Mouse (Mus musculus) olfactory bulb, adult 2 months (tissue): ENCODE measurements at regions not wholly inside any gene's neighbourhood (a gene's known extent, or its start where the extent isn't known, plus 50 kb on each side); places are given as distances from the start of the nearest gene placed in this dataset.

ENCODE experiments used
- H3K27ac ChIP-seq: fragments of 200-500 bp; 2 replicates; pipeline ENCODE4 v1.5.1; 2012; ENCODE audit warnings: low read depth, low read length; ENCODE audit not compliant: insufficient read depth
- H3K4me1 ChIP-seq: fragments of 200-500 bp; 2 replicates; pipeline ENCODE4 v1.6.1; 2012; ENCODE audit warnings: low read length; ENCODE audit not compliant: control insufficient read depth, insufficient read depth
- H3K4me3 ChIP-seq: fragments of 200-500 bp; 2 replicates; pipeline ENCODE4 v1.5.1; 2012; ENCODE audit warnings: mild to moderate bottlenecking, low read depth, low read length, moderate library complexity; ENCODE audit not compliant: insufficient read depth
- CTCF ChIP-seq: fragments of 200-500 bp; IDR thresholded peaks from 2 replicates; pipeline ENCODE4 v1.5.1; 2012; ENCODE audit warnings: low read depth, mild to moderate bottlenecking, low read length, moderate library complexity; ENCODE audit not compliant: insufficient read depth
- POLR2A ChIP-seq: fragments of 200-500 bp; IDR thresholded peaks from 2 replicates; pipeline ENCODE4 v1.6.1; 2012; ENCODE audit warnings: mild to moderate bottlenecking, low read depth, low read length, moderate library complexity; ENCODE audit not compliant: insufficient read depth
- WGBS: fragments of 180-500 bp; shearing (Covaris S2); methylation state at CpG from one replicate; pipeline ENCODE4 v1.1.7; 2018; 5-methylcytosine and 5-hydroxymethylcytosine counted together

DNA sequence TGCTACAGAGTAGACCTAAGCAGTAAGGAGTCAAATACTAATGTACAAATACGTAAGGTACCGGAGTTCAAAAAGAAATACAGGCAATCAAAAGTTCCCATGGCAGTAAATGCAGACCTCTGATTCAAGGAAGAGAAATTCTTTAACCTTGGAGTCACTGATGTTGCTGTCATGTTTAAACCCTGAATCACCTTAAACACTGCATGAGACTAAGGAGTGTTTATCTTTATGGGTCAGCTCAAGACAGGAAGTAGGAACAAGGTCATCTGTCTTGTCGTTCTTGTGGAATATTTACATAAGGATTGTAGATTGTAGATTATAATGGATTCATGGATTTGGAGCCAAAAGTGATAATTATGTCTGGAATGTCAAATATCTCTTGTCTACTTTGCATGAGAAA lies 1708.7 kb upstream of the Slc10a2 start:
- no peaks in the 10 kb centered on the region for H3K4me1 ChIP-seq
- WGBS: 85% methylated on average over 3 of the region's 3 CpGs
- no peak overlapping the region for H3K27ac ChIP-seq
- TF ChIP-seq CTCF (no peak), POLR2A (no peak)
- no peak overlapping the region for H3K4me3 ChIP-seq

GRCm38 (mm10) chr8:6807116-6807515 lies 1702.0 kb upstream of the Slc10a2 start:
- Histone ChIP-seq H3K4me1 (no peaks in the 10 kb centered on the region), H3K4me3 (no peak overlapping the region), H3K27ac (no peak overlapping the region)
- WGBS: 62% methylated on average over 2 of the region's 2 CpGs
- TF ChIP-seq POLR2A (no peak), CTCF (no peak)

DNA sequence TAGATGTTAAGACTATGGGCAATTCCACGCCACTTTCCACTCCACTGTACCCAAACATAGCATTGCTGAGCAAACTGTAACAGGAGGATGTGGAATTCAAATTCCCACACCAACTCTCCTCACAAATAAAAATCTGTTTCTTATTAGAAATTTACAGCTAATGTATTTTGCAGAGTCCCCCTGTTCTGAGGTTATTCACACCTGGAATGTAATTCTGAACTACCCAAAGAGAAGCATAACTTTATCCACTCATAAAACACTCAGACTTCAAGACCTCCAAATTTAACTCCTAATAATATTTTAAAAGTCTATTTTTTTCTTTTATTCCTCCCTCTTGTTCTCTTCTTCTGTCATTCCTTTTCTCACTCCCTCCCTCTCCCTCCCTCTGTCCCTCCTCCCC lies 1698.0 kb upstream of the Slc10a2 start:
- TF ChIP-seq POLR2A: no peak
- H3K4me3 ChIP-seq: no peak overlapping the region
- no peak overlapping the region for H3K27ac ChIP-seq
- no peaks in the 10 kb centered on the region for H3K4me1 ChIP-seq
- 66% methylated on average over 1 of the region's 1 CpGs for WGBS

- no peaks in the 10 kb centered on the region for H3K4me1 ChIP-seq
- H3K27ac ChIP-seq: no peak overlapping the region
- no peak overlapping the region for H3K4me3 ChIP-seq
- TF ChIP-seq POLR2A (no peak), CTCF (no peak)
Observed at GRCm38 (mm10) chr8:6801076-6801475, 1695.9 kb upstream of the Slc10a2 start.

DNA sequence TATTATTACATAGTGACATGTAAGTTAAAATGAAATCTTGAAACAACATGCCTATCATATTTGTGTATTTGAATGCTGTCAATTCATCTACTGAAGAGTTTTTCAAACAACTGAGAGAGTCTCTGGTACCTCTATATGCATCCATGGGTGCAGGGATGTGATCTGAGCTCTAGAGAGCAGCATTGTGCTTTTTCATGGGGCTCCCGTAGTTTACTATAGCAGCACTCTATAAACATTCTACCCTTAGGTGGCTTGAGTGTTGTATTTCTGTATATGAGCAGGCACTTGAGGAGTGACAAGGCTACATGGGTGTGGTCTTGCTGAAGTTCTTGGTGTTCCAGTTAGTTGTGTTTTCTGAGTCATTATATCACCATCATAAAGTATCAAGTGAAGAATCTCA lies 1683.9 kb upstream of the Slc10a2 start:
- Histone ChIP-seq H3K4me1 (no peaks in the 10 kb centered on the region), H3K4me3 (no peak overlapping the region), H3K27ac (no peak overlapping the region)
- TF ChIP-seq CTCF: no peak
- TF ChIP-seq POLR2A: no peak
- WGBS: 75% methylated on average over 1 of the region's 1 CpGs

GRCm38 (mm10) chr8:6780983-6781382 lies 1675.8 kb upstream of the Slc10a2 start:
- no peak for TF ChIP-seq POLR2A
- TF ChIP-seq CTCF: no peak
- no peak overlapping the region for H3K27ac ChIP-seq

DNA sequence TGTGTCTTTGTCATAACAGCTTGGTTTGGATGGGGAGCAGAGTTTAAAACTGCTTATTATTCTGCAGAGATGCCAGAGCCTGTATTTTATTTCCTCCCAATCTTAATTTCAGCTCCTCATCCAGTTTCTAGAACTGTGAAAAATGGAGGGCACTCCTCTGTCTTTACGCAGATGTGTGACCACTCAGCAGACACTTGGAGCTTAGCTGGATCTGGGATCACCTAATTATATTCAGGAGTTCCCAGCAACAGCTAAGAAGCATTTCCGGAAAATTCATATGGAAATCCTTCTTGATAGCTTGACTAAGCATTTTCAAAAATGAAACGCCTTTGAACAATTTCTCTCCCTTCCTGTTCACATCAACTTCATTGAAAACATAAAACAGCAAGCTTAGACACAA lies 1670.0 kb upstream of the Slc10a2 start:
- H3K4me1 ChIP-seq: no peaks in the 10 kb centered on the region
- no peak overlapping the region for H3K4me3 ChIP-seq
- TF ChIP-seq CTCF (no peak), POLR2A (no peak)
- H3K27ac ChIP-seq: no peak overlapping the region
- 87% methylated on average over 3 of the region's 3 CpGs for WGBS

More at GRCm38 (mm10) chr8:6780983-6781382, 1675.8 kb upstream of the Slc10a2 start:
- Histone ChIP-seq H3K4me1 (no peaks in the 10 kb centered on the region), H3K4me3 (no peak overlapping the region)

- no peaks in the 10 kb centered on the region for H3K4me1 ChIP-seq
- WGBS: 72% methylated on average over 3 of the region's 3 CpGs
- no peak overlapping the region for H3K4me3 ChIP-seq
- no peak overlapping the region for H3K27ac ChIP-seq
- TF ChIP-seq POLR2A (no peak), CTCF (no peak)
Observed at GRCm38 (mm10) chr8:6729571-6729970, 1624.4 kb upstream of the Slc10a2 start.

DNA sequence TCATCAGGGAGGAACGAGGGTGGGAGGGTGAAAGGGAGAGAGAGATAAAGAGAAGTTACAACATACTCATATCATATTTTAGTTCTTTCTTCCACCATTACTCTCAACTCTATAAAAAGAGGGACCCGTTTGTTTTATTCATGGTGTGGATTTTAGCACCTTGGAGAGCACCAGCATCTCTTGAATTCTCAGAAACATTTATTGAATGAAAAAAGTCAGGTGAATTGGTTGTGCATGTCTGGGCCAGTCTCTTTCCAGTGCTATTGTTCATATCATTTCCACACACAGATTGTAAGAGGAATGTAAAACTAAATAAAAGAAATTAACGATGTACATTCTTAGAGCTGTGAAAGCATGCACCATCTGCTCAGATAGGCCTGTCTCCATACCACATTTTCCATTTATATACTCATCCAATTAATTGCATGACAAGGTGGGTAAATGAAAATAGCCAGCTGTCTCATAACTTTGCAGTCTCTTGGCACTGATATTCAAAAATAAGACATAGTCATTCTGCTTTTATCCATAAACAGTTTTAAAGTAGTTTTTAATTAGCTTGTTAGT lies 1603.8 kb upstream of the Slc10a2 start:
- Histone ChIP-seq H3K4me3 (no peak overlapping the region), H3K4me1 (no peaks in the 10 kb centered on the region), H3K27ac (no peak overlapping the region)
- WGBS: 69% methylated on average over 3 of the region's 3 CpGs
- TF ChIP-seq POLR2A: no peak
- no peak for TF ChIP-seq CTCF

DNA sequence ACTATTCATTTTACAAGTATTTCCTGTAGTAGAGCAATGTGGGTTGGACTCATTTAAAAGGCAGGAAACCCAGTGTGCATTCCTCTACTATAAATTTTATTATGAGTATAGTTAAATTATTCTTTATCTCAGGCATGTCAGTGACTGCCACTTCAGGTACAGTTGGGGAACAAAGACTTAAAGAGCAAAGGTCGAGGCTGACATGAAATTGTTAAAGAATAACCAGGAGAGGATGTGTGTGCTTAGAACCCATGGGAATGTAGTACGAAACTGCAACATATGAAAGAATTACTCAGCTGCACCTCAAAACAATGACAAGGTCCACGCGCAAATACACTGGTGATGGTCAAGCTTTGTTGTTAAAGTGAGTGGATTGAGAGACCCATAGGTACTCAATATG lies 1583.4 kb upstream of the Slc10a2 start:
- TF ChIP-seq POLR2A: no peak
- TF ChIP-seq CTCF: no peak
- WGBS: 95% methylated on average over 4 of the region's 4 CpGs
- no peak overlapping the region for H3K27ac ChIP-seq
- no peak overlapping the region for H3K4me3 ChIP-seq
- H3K4me1 ChIP-seq: no peaks in the 10 kb centered on the region
